Mouse (Mus musculus): ENCODE data around the gene Gpr137b.
"Not testable (repeated sequence)": the region's sequence is repeated elsewhere in the genome, so short reads cannot be mapped to it uniquely, and the experiment has no call there.

GRCm38 (mm10) chr13:13347634-13348412 is 46.0 kb downstream of the Gpr137b start:
- not testable (repeated sequence) for TF ChIP-seq POLR2A, CTCF (IDR thresholded peaks at IDR 0.05; ENCODE audit: insufficient read depth, low read depth, low read length)

All from olfactory bulb, adult 2 months (tissue).